Mouse (Mus musculus) forebrain, postnatal 0 days (tissue): ENCODE data around the gene Pigk. TPM values are rescaled to one million over a fixed set of nuclear protein-coding genes. Genes with fewer than 3 reads are reported as not detected.

Experiments
- ATAC-seq: fragments of 200-750 bp; cut with Nextera tagmentation; 2 replicates; pipeline ENCODE4 v1.8.0; 2017; ENCODE audit warnings: mild to moderate bottlenecking, moderate library complexity
- DNase-seq: peaks from one replicate; pipeline ENCODE4 v3.0.0-alpha.2; 2015
- H3K27ac ChIP-seq: fragments of 300-500 bp; sonication (generic); 2 replicates; pipeline ENCODE4 v1.5.1; 2014; ENCODE audit warnings: low read depth, mild to moderate bottlenecking, antibody characterized with exemption, low read length, moderate library complexity, mixed read lengths
- H3K27me3 ChIP-seq: fragments of 300-500 bp; sonication (generic); 2 replicates; pipeline ENCODE4 v1.6.1; 2014; ENCODE audit warnings: mild to moderate bottlenecking, low read length, mixed read lengths; ENCODE audit not compliant: insufficient read depth
- H3K36me3 ChIP-seq: fragments of 300-500 bp; sonication (generic); 2 replicates; pipeline ENCODE4 v1.6.1; 2014; ENCODE audit warnings: mild to moderate bottlenecking, moderate library complexity; ENCODE audit not compliant: insufficient read depth
- H3K4me1 ChIP-seq: fragments of 300-500 bp; sonication (generic); 2 replicates; pipeline ENCODE4 v1.6.1; 2014; ENCODE audit warnings: antibody characterized with exemption; ENCODE audit not compliant: insufficient read depth
- H3K4me2 ChIP-seq: fragments of 300-500 bp; sonication (generic); 2 replicates; pipeline ENCODE4 v1.6.1; 2014; ENCODE audit warnings: low read depth, mild to moderate bottlenecking, moderate library complexity
- H3K4me3 ChIP-seq: fragments of 300-500 bp; sonication (generic); 2 replicates; pipeline ENCODE4 v1.5.1; 2014; ENCODE audit warnings: low read depth, low read length, mixed read lengths
- H3K9ac ChIP-seq: fragments of 300-500 bp; sonication (generic); 2 replicates; pipeline ENCODE4 v1.6.1; 2014; ENCODE audit warnings: mild to moderate bottlenecking
- H3K9me3 ChIP-seq: fragments of 300-500 bp; sonication (generic); 2 replicates; pipeline ENCODE4 v1.6.1; 2016; ENCODE audit warnings: low read length
- CTCF ChIP-seq: sonication (generic); IDR thresholded peaks from 2 replicates; pipeline ENCODE4 v1.5.1; 2016; ENCODE audit warnings: antibody characterized with exemption, control low read depth, low read depth
- WGBS: fragments of 180-500 bp; shearing (Covaris S2); extraction: QIAGEN DNeasy Blood & Tissue Kit; methylation state at CpG from one replicate; pipeline ENCODE4 v1.1.7; 2014; 5-methylcytosine and 5-hydroxymethylcytosine counted together
- polyA plus RNA-seq: library from polyadenylated mRNA; unstranded; fragments of >200 nt; fragmentation: Nextera tagmentation; extraction: Ambion mirVana; gene quantifications from 2 replicates; pipeline ENCODE4 v1.2.1, GENCODE M21; 2015
- total RNA-seq: library from RNA; depleted of rRNA; stranded (reverse); fragments of >200 nt; gene quantifications from 2 replicates; pipeline ENCODE4 v1.2.3, GENCODE M21; 2014

The Pigk gene
- total and polyA plus RNA-seq, 2 experiments from 2014 or later, result 31.8 to 46.0 TPM

DNA sequence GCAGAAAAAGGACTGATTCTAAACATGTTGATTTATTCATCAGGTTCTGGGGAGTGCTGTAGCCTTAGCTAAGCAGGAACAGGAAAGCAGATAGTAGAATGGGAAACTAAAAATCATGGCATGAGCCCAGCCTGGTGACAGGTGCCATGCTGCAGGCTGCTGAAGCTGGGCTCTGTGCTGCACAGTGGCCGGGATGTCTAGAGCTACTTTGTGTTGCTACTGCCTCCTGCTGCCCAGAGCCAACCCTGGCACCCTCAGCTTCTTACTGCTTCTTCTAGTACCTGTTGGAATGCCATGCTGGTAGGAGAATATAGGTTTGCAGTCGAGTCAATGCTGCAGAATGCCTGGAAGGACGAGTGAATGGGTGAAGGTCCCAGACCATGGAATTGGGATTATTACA lies 8.9 kb downstream of the Pigk start:
- Histone ChIP-seq H3K4me3 (no peak overlapping the region), H3K36me3 (peaks cover 9% of the 10 kb centered on the region; the same call in 1 of the 2 replicates), H3K27me3 (no peaks in the 10 kb centered on the region), H3K4me2 (no peak overlapping the region), H3K4me1 (no peaks in the 10 kb centered on the region), H3K9me3 (no peaks in the 10 kb centered on the region), H3K9ac (no peak overlapping the region), H3K27ac (no peak overlapping the region)
- ATAC-seq (peak; percentile 82), DNase-seq (peak; percentile 22)
- WGBS, result 65% methylated on average over 3 of the region's 3 CpGs
- peak; percentile 55 for TF ChIP-seq CTCF

DNA sequence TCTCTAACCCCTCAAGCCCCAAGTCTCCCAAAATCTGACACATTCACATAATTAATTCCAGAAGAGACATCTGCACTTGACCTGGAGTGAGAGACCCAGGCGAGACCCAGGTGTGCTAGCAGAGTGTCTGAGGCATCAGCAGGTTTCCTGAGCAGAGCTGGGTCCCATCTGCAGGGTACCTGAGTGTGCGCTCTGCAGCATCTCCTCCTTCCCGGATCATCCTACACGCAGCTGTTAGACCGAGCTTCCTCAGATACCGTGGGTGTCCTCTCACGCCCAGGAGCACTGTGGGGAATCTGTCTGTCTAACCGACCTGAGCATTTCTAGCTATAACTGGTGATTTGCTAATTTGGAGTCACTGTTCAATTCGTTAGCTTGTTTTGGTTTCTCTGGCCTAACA lies 10.5 kb downstream of the Pigk start:
- Histone ChIP-seq H3K9me3 (no peaks in the 10 kb centered on the region), H3K27me3 (no peaks in the 10 kb centered on the region), H3K4me2 (no peak overlapping the region), H3K36me3 (peaks cover 9% of the 10 kb centered on the region; the same call in 1 of the 2 replicates), H3K4me3 (no peak overlapping the region), H3K4me1 (no peaks in the 10 kb centered on the region), H3K27ac (no peak overlapping the region), H3K9ac (no peak overlapping the region)
- DNase-seq, result no peak
- 93% methylated on average over 9 of the region's 9 CpGs for WGBS
- ATAC-seq, result no peak
- TF ChIP-seq CTCF, result no peak

DNA sequence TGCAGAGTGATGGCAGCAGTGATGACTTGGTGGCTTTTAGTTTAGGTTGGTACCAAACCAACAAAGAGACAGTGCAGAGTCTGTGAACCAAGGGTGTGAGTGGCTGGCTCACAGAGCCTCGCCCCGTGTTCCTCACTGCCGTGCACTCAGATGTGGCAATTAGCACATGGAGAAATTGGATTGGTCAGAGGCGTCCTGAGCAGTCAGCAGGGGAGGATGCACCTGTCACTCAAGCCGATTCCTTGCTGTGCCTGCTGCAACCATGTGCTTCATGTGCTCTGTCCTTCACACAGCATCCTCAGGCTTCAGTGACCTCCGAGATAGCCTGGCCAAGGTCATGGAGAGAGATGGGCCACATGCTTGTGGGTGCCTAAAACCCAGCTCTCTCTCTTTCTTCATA lies 14.3 kb downstream of the Pigk start:
- 43% methylated on average over 6 of the region's 6 CpGs for WGBS
- Histone ChIP-seq H3K4me3 (no peak overlapping the region), H3K9ac (no peak overlapping the region), H3K4me1 (no peaks in the 10 kb centered on the region), H3K9me3 (no peaks in the 10 kb centered on the region), H3K27me3 (no peaks in the 10 kb centered on the region), H3K27ac (no peak overlapping the region), H3K36me3 (peaks cover 9% of the 10 kb centered on the region; the same call in 1 of the 2 replicates), H3K4me2 (no peak overlapping the region)
- ATAC-seq (no peak), DNase-seq (no peak)
- no peak for TF ChIP-seq CTCF

DNA sequence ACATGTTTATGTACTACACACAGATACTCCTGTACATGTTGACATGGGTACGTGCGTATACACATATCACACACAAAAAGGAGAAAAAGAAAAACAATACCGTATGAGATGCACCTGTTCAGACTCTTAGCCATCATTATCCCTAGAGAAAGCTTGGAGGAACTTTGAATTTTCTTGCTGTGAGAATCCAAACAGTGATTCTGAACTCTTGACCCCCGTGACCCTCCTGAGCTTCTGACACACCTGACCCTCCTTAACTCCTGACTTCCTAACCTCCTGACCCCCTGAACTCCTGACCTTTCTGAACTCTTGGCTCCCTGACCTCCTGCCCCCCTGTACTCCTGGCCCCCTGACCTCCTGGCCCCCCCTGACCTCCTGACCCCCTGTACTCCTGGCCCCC lies 19.1 kb downstream of the Pigk start:
- no peaks in the 10 kb centered on the region for H3K36me3 ChIP-seq
- ATAC-seq (no peak), DNase-seq (peak; percentile 61)
- no peak overlapping the region for H3K4me3 ChIP-seq
- no peak overlapping the region for H3K4me2 ChIP-seq
- no peak for TF ChIP-seq CTCF
- no peaks in the 10 kb centered on the region for H3K9me3 ChIP-seq
- 90% methylated on average over 4 of the region's 4 CpGs for WGBS
- no peaks in the 10 kb centered on the region for H3K27me3 ChIP-seq
- H3K27ac ChIP-seq, result no peak overlapping the region
- H3K4me1 ChIP-seq, result no peaks in the 10 kb centered on the region
- no peak overlapping the region for H3K9ac ChIP-seq

DNA sequence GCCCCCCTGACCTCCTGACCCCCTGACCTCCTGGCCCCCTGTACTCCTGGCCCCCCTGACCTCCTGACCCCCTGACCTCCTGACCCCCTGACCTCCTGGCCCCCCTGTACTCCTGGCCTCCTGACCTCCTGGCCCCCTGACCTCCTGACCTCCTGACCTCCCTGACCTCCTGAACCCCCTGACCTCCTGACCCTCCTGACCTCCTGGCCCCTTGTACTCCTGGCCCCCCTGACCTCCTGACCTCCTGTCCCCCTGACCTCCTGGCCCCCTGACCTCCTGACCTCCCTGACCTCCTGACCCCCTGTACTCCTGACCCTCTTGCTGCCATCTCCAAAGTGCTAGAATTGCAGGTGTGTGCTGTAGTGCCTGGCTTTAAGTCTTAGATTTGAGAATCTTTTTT lies 19.6 kb downstream of the Pigk start:
- ATAC-seq, result no peak
- Histone ChIP-seq H3K4me2 (no peak overlapping the region), H3K36me3 (no peaks in the 10 kb centered on the region), H3K27me3 (no peaks in the 10 kb centered on the region), H3K4me3 (no peak overlapping the region), H3K4me1 (no peaks in the 10 kb centered on the region), H3K27ac (no peak overlapping the region), H3K9me3 (no peaks in the 10 kb centered on the region), H3K9ac (no peak overlapping the region)
- peak; percentile 73 for DNase-seq
- TF ChIP-seq CTCF, result no peak

DNA sequence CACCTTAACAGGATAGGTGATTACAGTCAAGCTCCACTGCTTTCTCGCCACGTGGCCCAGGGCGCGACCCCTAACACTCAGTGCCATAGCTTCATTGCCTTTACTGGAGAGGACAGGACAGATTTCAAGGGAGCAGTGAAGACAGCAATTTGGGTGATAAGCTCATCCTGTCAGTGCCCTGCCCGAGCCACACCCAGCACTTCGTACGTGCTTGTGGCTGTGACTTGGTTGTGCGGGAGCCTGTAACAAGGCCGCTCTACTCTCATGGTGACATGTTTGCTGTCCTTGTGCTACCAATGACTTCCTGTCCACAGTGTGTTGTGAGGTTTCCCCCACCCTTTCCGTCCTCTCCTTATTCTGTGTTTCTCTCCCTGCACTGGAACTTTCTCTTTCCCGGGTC lies 20.2 kb downstream of the Pigk start:
- H3K4me3 ChIP-seq, result no peak overlapping the region
- H3K36me3 ChIP-seq, result no peaks in the 10 kb centered on the region
- no peak overlapping the region for H3K4me2 ChIP-seq
- H3K27ac ChIP-seq, result no peak overlapping the region
- H3K9me3 ChIP-seq, result no peaks in the 10 kb centered on the region
- H3K4me1 ChIP-seq, result no peaks in the 10 kb centered on the region
- no peak overlapping the region for H3K9ac ChIP-seq
- DNase-seq, result no peak
- TF ChIP-seq CTCF, result no peak
- ATAC-seq, result no peak
- no peaks in the 10 kb centered on the region for H3K27me3 ChIP-seq
- 90% methylated on average over 11 of the region's 11 CpGs for WGBS

DNA sequence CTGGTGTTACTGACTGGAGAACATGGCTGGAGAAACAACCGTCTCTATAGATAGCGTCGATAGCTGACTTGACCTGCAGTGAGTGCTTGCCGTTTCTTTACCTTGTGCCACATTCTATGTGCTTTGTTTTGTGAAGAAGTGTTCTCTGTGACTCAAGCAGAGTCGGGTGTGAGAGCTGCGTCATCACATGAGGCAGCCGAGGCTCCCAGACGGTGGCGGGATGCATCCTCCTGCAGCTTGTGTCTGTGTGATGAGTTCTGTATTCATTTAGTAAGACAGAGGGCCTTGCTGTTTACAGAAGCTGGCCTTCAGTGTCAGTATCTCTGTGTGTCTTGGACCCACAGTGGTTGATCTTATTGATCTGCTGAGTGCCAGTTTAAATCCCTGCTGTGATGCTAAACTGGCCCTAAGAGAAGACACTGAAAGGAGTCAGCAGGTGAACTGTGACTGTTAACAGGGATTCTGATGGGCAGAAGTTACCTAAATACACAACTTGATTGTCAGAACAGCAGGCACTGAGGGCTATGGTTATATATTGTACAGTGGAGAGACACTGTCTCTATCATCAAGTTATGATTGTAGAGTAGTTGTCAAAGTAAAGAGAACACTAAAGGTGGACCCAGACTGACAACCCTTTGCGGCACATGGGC lies 21.8 kb downstream of the Pigk start:
- DNase-seq (no peak), ATAC-seq (no peak)
- H3K4me3 ChIP-seq, result no peak overlapping the region
- no peak overlapping the region for H3K27ac ChIP-seq
- no peaks in the 10 kb centered on the region for H3K27me3 ChIP-seq
- 0 out of 2 replicates have a peak, but pooled peaks cover 4% of the 10 kb centered on the region for H3K36me3 ChIP-seq
- no peak overlapping the region for H3K4me2 ChIP-seq
- H3K9ac ChIP-seq, result no peak overlapping the region
- no peaks in the 10 kb centered on the region for H3K9me3 ChIP-seq
- no peak for TF ChIP-seq CTCF
- no peaks in the 10 kb centered on the region for H3K4me1 ChIP-seq
- WGBS, result 33% methylated on average over 10 of the region's 10 CpGs

DNA sequence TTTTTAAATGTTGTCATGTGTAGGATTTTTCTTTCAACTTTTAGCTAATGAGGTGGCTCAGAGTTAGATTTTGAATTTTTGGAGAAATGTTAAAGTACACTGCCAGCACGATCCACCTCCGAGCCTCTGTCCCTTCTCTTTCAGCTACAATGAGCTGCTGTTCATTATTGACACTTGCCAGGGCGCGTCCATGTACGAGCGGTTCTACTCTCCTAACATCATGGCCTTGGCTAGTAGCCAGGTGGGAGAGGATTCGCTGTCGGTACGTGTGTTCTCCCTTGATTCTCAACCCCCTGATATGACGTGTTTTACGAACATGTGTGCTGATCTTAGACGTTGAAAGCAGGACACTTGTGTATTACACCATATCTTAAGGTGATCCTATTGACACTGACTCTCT lies 30.4 kb downstream of the Pigk start:
- Histone ChIP-seq H3K9ac (no peak overlapping the region), H3K4me3 (no peak overlapping the region), H3K4me1 (no peaks in the 10 kb centered on the region), H3K27ac (no peak overlapping the region), H3K4me2 (no peak overlapping the region), H3K36me3 (peaks cover 8% of the 10 kb centered on the region; the same call in 1 of the 2 replicates), H3K27me3 (no peaks in the 10 kb centered on the region), H3K9me3 (no peaks in the 10 kb centered on the region)
- DNase-seq (no peak), ATAC-seq (no peak)
- TF ChIP-seq CTCF, result no peak
- 86% methylated on average over 12 of the region's 12 CpGs for WGBS
